In genomic region chr3:129450671-129451070, GRCm38 (mm10) we compare ENCODE assay signal across 31 mouse cellular contexts.
DNase-seq lines count a peak whose midpoint lies in the region; ATAC-seq and TF ChIP-seq lines count a peak whose summit lies in the region.
"Had no signal": no experiment of that assay in that cellular context is flagged by ENCODE, and none has a peak within 500 bp of the region (broad histone marks: within the 10 kb centered on the region; RNA-seq: fewer than 3 reads in every experiment).

No protein-coding gene starts in this region.

- no peaks in the 10 kb centered on the region for H3K36me3 ChIP-seq in G1E (replicated peaks)
- H3K36me3 ChIP-seq in kidney, postnatal 0 days (ENCODE audit: insufficient read depth, low read length), result no peaks in the 10 kb centered on the region
- H3K36me3 ChIP-seq in limb, embryonic 10.5 days, result no peaks in the 10 kb centered on the region
- H3K36me3 ChIP-seq: embryonic facial prominence, embryonic 12.5 days; hindbrain, embryonic 13.5 days; limb, embryonic 13.5 days; midbrain, embryonic 12.5 days; neural tube, embryonic 12.5 days had no signal

- TF ChIP-seq CTCF in G1E (IDR thresholded peaks at IDR 0.05; ENCODE audit: low read depth, low read length), result no peak
- TF ChIP-seq CTCF in kidney, postnatal 0 days (IDR thresholded peaks at IDR 0.05; ENCODE audit: low read depth), result no peak

- H3K4me2 ChIP-seq in kidney, postnatal 0 days (ENCODE audit: low read length), result no peak overlapping the region
- H3K4me2 ChIP-seq: embryonic facial prominence, embryonic 12.5 days; heart, embryonic 11.5 days; hindbrain, embryonic 13.5 days; limb, embryonic 13.5 days; lung, embryonic 14.5 days; midbrain, embryonic 12.5 days; neural tube, embryonic 12.5 days had no signal

- H3K9ac ChIP-seq in kidney, postnatal 0 days (ENCODE audit: low read depth, low read length), result no peak overlapping the region
- H3K9ac ChIP-seq: embryonic facial prominence, embryonic 12.5 days; hindbrain, embryonic 13.5 days; limb, embryonic 13.5 days; liver, embryonic 14.5 days; lung, embryonic 14.5 days; midbrain, embryonic 12.5 days; neural tube, embryonic 12.5 days had no signal

- no peaks in the 10 kb centered on the region for H3K27me3 ChIP-seq in G1E (ENCODE audit: insufficient read depth, low read length)
- no peaks in the 10 kb centered on the region for H3K27me3 ChIP-seq in kidney, postnatal 0 days (ENCODE audit: insufficient read depth, low read length)
- H3K27me3 ChIP-seq in limb, embryonic 10.5 days (ENCODE audit: low read depth, poor library complexity, severe bottlenecking), result no peaks in the 10 kb centered on the region
- H3K27me3 ChIP-seq: CH12.LX; embryonic facial prominence, embryonic 12.5 days; limb, embryonic 13.5 days; megakaryocyte, embryonic 14.5 days; midbrain, embryonic 12.5 days; neural tube, embryonic 12.5 days had no signal

- no peak overlapping the region for H3K27ac ChIP-seq in kidney, postnatal 0 days
- H3K27ac ChIP-seq in limb, embryonic 10.5 days, result no peak overlapping the region
- H3K27ac ChIP-seq: embryonic facial prominence, embryonic 12.5 days; hindbrain, embryonic 13.5 days; left cerebral cortex, adult 2 months; limb, embryonic 13.5 days; liver, embryonic 14.5 days; midbrain, embryonic 12.5 days; neural tube, embryonic 12.5 days had no signal

- 70% methylated on average over 5 of the region's 5 CpGs for whole genome bisulfite sequencing in kidney, postnatal 0 days
- WGBS in limb, embryonic 10.5 days, result 89% methylated on average over 5 of the region's 5 CpGs

- ATAC-seq in G1E (ENCODE audit: extremely low read depth, insufficient number of reproducible peaks, low FRiP score, poor library complexity, severe bottlenecking), result 0 out of 2 replicates have a peak, but pooled peaks have one; percentile 4
- peak; percentile 68; the same call in 1 of the 2 replicates for ATAC-seq in kidney, postnatal 0 days (replicated peaks; ENCODE audit: low FRiP score, low read depth)
- ATAC-seq: forebrain, embryonic 14.5 days; intestine, embryonic 16.5 days had no signal

- peak; percentile 46 for DNase-seq in adrenal gland, adult 2 months
- DNase-seq in adrenal gland, postnatal 10 days, result no peak
- DNase-seq in kidney, adult 18-20 months, result peak; percentile 38
- DNase-seq in kidney, postnatal 10 days, result no peak
- no peak for DNase-seq in G1E (ENCODE audit: low spot score)
- peak; percentile 3 for DNase-seq in kidney, postnatal 0 days (ENCODE audit: low spot score)
- DNase-seq in limb, embryonic 10.5 days (ENCODE audit: low spot score), result no peak
- no peak for DNase-seq in left cerebral cortex, adult 11 months (ENCODE audit: low spot score)
- DNase-seq: cerebellum, adult 11 months; cerebellum, adult 9-10 months; cerebellum, postnatal 36 days; gastrocnemius, postnatal 25 days; heart, adult 18-20 months; heart, postnatal 4 days; lung, embryonic 14.5 days; lung, postnatal 14 days; right cerebral cortex, adult 18-20 months; right cerebral cortex, postnatal 4 days had no signal

- H3K9me3 ChIP-seq in G1E (replicated peaks), result peaks cover 13% of the 10 kb centered on the region
- no peaks in the 10 kb centered on the region for H3K9me3 ChIP-seq in kidney, postnatal 0 days (replicated peaks; ENCODE audit: low read length)
- no peaks in the 10 kb centered on the region for H3K9me3 ChIP-seq in limb, embryonic 10.5 days (replicated peaks)
- H3K9me3 ChIP-seq: embryonic facial prominence, embryonic 12.5 days; hindbrain, embryonic 13.5 days; limb, embryonic 13.5 days; midbrain, embryonic 12.5 days; neural tube, embryonic 12.5 days had no signal

- H3K4me3 ChIP-seq in G1E (ENCODE audit: low read depth, low read length), result no peak overlapping the region
- H3K4me3 ChIP-seq in kidney, postnatal 0 days (replicated peaks; ENCODE audit: low read depth, low read length), result no peak overlapping the region
- H3K4me3 ChIP-seq in limb, embryonic 10.5 days, result no peak overlapping the region
- H3K4me3 ChIP-seq: embryonic facial prominence, embryonic 12.5 days; hindbrain, embryonic 13.5 days; left cerebral cortex, adult 2 months; limb, embryonic 13.5 days; megakaryocyte, embryonic 14.5 days; midbrain, embryonic 12.5 days; myocyte; neural tube, embryonic 12.5 days had no signal

- no peaks in the 10 kb centered on the region for H3K4me1 ChIP-seq in G1E (ENCODE audit: insufficient read depth, low read depth, low read length)
- no peaks in the 10 kb centered on the region for H3K4me1 ChIP-seq in kidney, postnatal 0 days (replicated peaks; ENCODE audit: insufficient read depth, low read length)
- H3K4me1 ChIP-seq in limb, embryonic 10.5 days, result 0 out of 2 replicates have a peak, but pooled peaks cover 5% of the 10 kb centered on the region
- H3K4me1 ChIP-seq: embryonic facial prominence, embryonic 12.5 days; hindbrain, embryonic 13.5 days; limb, embryonic 13.5 days; megakaryocyte, embryonic 14.5 days; midbrain, embryonic 12.5 days; neural tube, embryonic 12.5 days had no signal

Comparison
In these comparisons a context has a peak if more than half of its experiments do, and no peak if none do; other contexts are left out.
1. DNase-seq: peak in adrenal gland, adult 2 months (single experiment), kidney, adult 18-20 months (single experiment) and kidney, postnatal 0 days (single experiment); none in adrenal gland, postnatal 10 days (single experiment), kidney, postnatal 10 days (single experiment), G1E (single experiment), limb, embryonic 10.5 days (single experiment) and left cerebral cortex, adult 11 months (single experiment).